Mouse (Mus musculus) activated CD4-positive, CD25-positive, alpha-beta regulatory T cell, adult 9 weeks (primary cell): ENCODE data around the gene Nedd8. TPM values are rescaled to one million over a fixed set of nuclear protein-coding genes. Genes with fewer than 3 reads are reported as not detected.

Experiments used
- polyA plus RNA-seq: library from polyadenylated mRNA; unstranded; fragments of 100-300 nt; shearing (Covaris generic); gene quantifications from one replicate; pipeline ENCODE4 v1.2.1, GENCODE M21; 2017

Gene Nedd8
- polyA plus RNA-seq: 452 TPM

GRCm38 (mm10) chr14:55671833-55672740 is at the start of gene Nedd8, which contains the start of gene Gmpr2:
Gene Nedd8 (minus strand): TSS chr14:55672124.
Gene Gmpr2 (plus strand): TSS chr14:55671941.

DNA sequence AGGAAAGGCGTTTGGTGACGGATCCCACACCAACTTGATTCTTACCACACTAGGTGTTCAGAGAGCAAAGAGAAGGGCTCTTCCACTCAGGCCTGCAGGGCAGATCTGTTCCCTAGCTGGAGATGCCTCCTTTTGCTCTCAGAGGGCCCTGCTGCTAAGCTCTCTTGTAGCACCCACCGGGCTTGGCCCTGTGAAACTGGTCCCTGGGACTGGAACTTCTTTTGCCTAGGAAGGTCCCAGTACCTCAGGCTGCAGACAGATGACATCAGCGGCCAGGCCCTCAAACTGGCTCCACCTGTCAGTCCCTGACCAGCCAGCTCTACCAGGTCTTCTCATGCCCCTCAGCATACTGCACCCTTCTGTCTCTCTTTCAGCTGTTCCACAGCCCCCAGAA is 41.8 kb upstream of the Nedd8 start, which contains the start of gene Tgm1:
Tgm1 (minus strand) TSS at position 198 of the 394 bp plus-strand sequence.

DNA sequence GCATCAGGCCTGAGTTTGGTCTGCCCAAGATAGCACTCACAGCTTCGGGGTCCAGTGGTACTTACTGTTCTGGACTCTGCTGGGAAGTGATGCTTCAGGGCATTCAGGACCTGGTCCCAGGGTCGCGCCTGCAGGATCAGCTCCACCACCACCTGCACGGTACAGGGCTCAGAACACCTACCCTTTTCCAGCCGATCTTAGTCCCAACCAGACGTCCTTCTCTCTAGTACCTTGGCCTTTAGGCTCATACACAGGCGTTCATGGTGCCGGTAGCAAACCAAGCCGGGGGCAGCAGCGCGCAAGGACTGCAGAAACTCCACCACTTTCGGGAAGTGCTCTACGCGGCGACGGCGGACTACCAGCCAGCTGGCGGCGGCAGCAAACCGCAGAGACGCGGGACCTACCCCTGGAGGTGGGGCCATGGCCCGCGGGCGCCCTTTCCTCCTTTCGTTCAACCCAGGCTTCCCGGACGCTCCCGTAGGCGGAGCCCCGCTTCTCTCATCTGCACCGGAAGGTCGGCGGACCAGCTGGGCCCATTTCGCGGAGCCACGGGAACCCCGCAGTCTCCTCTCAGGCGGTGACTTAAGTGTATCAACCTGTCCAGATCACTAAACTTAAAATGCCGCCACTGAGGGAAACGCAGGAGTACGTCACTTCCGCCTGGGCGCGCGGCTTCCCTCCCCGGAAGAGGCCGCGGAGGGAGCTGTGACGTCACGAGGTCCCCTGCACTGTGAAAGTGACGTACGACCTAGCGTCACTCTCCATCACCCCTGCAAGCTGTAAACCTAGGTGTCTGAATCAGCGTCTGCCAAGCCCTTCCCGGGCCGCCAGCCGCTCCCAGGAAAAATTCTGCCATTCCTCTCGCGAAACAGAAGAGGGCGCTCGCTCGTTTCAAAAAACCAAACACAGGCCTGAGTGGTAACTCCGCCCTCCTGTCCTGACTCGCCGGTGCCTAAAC is 9.5 kb upstream of the Nedd8 start, which contains the start of gene Tinf2:
Tinf2 (minus strand) TSS at position 661 of the 958 bp plus-strand sequence.

DNA sequence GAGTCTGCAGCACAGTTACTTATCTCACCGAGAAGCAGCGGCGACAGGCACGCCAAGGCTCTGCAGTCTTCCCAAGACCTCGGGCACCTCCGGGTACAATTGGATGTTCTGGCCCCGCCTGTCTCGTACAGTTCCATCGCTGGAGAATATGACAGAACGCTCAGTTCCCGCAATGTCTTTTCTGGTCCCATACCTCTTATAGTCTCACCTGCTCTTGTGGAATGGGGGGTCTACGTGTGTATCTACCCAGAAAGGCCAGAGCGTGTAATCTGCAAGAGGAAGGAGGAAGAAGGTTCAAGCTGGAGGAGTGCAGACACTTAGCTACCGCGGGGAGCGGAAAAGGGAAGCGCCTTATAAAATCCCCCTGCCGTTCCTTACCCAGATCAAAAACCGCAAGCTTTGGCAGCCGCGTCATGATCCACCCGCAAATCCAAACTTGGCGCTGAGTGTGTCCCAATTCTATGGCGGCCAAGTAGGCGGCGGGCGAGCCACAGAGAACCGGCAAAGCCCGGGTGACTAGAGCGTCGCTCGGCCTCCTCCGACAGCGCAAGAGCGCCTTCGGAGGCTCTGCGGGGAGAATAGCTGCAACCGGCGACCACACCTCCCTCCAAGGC is 11.9 kb downstream of the Nedd8 start, which contains the start of gene Mdp1:
Mdp1 (minus strand) TSS at position 549 of the 614 bp plus-strand sequence.

DNA sequence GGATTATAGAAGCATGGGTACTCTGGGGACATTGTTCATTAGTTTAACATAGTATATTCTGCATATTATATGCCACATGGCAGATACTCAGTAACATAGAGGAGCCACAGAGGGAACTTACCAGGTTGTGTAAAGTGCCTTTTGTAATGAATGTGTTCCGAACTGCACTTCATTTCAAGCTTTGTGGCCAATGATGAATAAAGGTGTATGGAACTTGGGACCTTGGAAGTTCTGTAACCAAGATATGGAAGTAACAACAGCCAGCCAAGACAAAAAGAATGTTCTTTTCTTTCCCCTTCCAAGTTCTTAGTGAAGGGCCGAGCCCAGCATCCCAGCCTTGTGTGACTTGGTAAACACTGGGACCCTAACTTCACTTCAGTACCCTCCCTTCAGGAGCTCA is 22.0 kb downstream of the Nedd8 start, which contains the start of gene Tssk4:
Tssk4 (plus strand) TSS at position 301 of the 400 bp plus-strand sequence.

GRCm38 (mm10) chr14:55643060-55643907 is 28.6 kb downstream of the Nedd8 start, which contains the start of gene Tm9sf1:
Gene Tm9sf1 (minus strand): TSS chr14:55643806.

DNA sequence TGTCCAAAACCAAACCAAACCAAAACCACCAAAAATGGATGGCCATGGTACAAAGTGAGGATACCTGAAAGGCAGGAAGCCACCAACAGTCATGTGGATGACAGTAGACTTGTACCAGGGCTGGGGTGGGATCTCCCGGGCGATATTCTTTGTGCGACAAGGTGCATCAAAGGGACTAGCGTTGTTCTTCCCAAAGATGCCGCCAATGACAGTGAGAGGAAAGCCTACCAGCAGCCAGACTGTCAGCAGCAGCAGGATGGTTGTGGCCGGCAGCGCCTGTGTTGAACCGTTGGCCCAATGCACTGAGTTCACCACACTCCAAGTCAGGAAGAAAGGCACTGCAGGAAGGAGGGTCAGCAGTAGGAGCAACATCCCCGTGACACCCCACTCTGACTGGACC is 34.1 kb downstream of the Nedd8 start, which contains the start of gene Gm49378:
Gm49378 (minus strand) TSS at position 101 of the 400 bp plus-strand sequence.

DNA sequence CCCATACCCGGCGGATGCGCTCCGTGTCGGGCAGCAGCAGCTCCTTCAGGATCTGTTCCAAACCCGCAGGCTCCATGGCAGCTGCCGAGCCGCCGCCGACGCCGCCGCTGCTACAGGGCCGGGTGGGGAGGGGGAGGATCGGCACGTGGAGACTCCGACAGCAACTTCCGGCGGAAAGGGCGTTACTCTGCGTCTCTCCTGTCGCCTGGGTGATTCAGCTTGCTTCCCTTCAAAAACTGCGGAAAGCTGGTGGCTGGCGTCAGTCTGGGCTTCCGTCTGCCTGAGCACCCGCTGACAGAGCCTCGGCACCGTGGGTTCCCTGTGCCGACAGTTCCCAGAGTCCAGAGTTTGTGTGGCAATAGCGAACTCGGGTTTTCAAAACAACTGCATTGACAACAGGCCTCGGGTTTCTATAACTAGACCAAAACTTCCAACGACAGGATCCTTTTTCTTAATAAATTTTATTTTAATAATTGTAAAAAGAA is 36.4 kb downstream of the Nedd8 start, which contains the start of gene Ipo4:
Ipo4 (minus strand) TSS at position 435 of the 485 bp plus-strand sequence.

GRCm38 (mm10) chr14:55617822-55618221 is 54.1 kb downstream of the Nedd8 start, which contains the start of gene Rec8:
Gene Rec8 (plus strand): TSS chr14:55618037.

Other genes with a start within 250 kb of the Nedd8 start
- 39.7 TPM for gene Dhrs4, start 193.4 kb downstream of the Nedd8 start, polyA plus RNA-seq
- gene Carmil3, start 181.5 kb downstream of the Nedd8 start, polyA plus RNA-seq: not detected
- not detected for gene Cpne6, start 161.7 kb downstream of the Nedd8 start, polyA plus RNA-seq
- 0.07 TPM for gene Nrl, start 147.1 kb downstream of the Nedd8 start, polyA plus RNA-seq
- gene Pck2, start 131.9 kb downstream of the Nedd8 start, polyA plus RNA-seq: 46.5 TPM
- 159 TPM for gene Dcaf11, start 112.1 kb downstream of the Nedd8 start, polyA plus RNA-seq
- gene A730061H03Rik, start 111.7 kb downstream of the Nedd8 start, polyA plus RNA-seq: 4.7 TPM
- not detected for gene Fitm1, start 96.5 kb downstream of the Nedd8 start, polyA plus RNA-seq
- 1,178 TPM for gene Psme1, start 94.0 kb downstream of the Nedd8 start, polyA plus RNA-seq
- gene Emc9, start 86.8 kb downstream of the Nedd8 start, polyA plus RNA-seq: 32.1 TPM
- gene Psme2, start 81.0 kb downstream of the Nedd8 start, polyA plus RNA-seq: 1,001 TPM
- 79.7 TPM for gene Rnf31, start 80.4 kb downstream of the Nedd8 start, polyA plus RNA-seq
- gene Irf9, start 68.6 kb downstream of the Nedd8 start, polyA plus RNA-seq: 209 TPM
- gene Rec8, start 54.1 kb downstream of the Nedd8 start, polyA plus RNA-seq: 10.1 TPM
- 74.4 TPM for gene Ipo4, start 36.2 kb downstream of the Nedd8 start, polyA plus RNA-seq
- 2.5 TPM for gene Gm49378, start 34.2 kb downstream of the Nedd8 start, polyA plus RNA-seq
- gene Tm9sf1, start 28.3 kb downstream of the Nedd8 start, polyA plus RNA-seq: 95.5 TPM
- 1.4 TPM for gene Tssk4, start 21.9 kb downstream of the Nedd8 start, polyA plus RNA-seq
- gene Mdp1, start 11.6 kb downstream of the Nedd8 start, polyA plus RNA-seq: 120 TPM
- 49.3 TPM for gene Gmpr2, start 183 bp downstream of the Nedd8 start, polyA plus RNA-seq
- gene Tinf2, start 9.7 kb upstream of the Nedd8 start, polyA plus RNA-seq: 62.3 TPM
- 0.39 TPM for gene Tgm1, start 41.8 kb upstream of the Nedd8 start, polyA plus RNA-seq
- 71.3 TPM for gene Rabggta, start 50.1 kb upstream of the Nedd8 start, polyA plus RNA-seq
- 56.9 TPM for gene Dhrs1, start 73.6 kb upstream of the Nedd8 start, polyA plus RNA-seq
- gene Nop9, start 73.6 kb upstream of the Nedd8 start, polyA plus RNA-seq: 15.6 TPM
- gene Cideb, start 86.3 kb upstream of the Nedd8 start, polyA plus RNA-seq: not detected
- not detected for gene Ltb4r2, start 89.3 kb upstream of the Nedd8 start, polyA plus RNA-seq
- gene Ltb4r1, start 93.8 kb upstream of the Nedd8 start, polyA plus RNA-seq: 3.1 TPM
- gene Adcy4, start 112.0 kb upstream of the Nedd8 start, polyA plus RNA-seq: 0.11 TPM
- gene Ripk3, start 116.7 kb upstream of the Nedd8 start, polyA plus RNA-seq: 81.9 TPM
- not detected for gene Nfatc4, start 151.0 kb upstream of the Nedd8 start, polyA plus RNA-seq
- 1.5 TPM for gene Nynrin, start 181.9 kb upstream of the Nedd8 start, polyA plus RNA-seq
- not detected for gene Cbln3, start 212.3 kb upstream of the Nedd8 start, polyA plus RNA-seq
- 115 TPM for gene Khnyn, start 212.8 kb upstream of the Nedd8 start, polyA plus RNA-seq
- 75.8 TPM for gene Sdr39u1, start 228.2 kb upstream of the Nedd8 start, polyA plus RNA-seq